Mouse (Mus musculus) urinary bladder, postnatal 14 days (tissue): ENCODE results near the gene Tbc1d1.
A peak's percentile ranks its signal among the peaks of the same experiment; 100 is the strongest.

ENCODE experiments used
- DNase-seq: peaks from one replicate; pipeline ENCODE4 v3.0.0; 2021; ENCODE audit warnings: low spot score

Gene Tbc1d1

DNA sequence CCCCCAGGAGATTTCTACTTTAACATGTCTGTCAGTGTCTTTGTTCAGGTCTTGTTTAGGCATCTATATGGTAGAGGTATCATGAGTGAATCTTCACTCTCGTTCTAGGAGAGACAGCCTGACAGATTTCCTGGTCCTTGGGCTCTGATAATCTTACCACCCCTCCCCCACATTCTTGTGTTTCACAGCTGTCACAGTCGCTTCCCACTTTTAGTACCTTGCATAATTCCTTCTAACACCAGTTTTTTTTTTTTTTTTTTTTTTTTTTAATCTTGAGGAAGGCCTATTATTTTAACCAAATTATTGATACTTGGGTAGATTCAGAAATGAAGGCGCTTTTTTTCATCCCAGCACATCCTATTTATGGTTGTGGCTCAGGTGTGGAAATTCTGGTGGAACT lies 81.6 kb downstream of the Tbc1d1 start:
- DNase-seq: no peak

DNA sequence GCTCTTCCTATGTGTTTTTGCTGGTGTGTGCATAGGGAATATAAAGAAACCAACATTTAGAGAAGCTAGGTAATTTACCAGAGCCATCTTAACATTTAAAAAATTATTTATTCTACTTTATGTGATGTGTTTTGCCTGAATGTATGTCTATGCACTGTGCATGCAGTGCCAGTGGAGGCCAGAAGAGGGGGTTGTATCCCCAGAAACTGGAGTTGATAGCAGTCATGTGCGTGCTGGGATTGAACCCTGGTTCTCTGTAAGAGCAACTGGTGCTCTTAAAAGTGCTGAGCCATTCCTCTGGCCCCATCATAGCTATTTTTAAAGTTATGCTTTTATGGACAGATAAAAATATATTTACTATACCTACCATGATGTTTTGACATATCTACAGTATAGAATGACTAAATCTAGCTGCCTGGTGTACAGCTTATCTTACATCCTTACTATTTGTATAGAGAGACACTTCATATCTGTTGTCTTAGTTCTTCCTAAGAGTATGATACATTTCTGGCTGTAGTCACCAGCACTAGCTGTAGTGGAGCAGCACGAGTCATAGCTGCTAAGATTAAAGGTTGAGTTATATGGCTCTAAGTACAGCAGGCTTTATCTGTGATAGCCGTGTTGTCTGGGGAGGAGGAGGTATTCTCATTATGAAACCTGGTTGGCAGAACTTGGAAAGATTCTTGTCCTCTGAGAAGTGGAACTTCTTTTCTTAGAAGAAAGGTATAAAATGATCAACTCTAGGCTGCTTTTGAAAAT lies 83.0 kb downstream of the Tbc1d1 start:
- DNase-seq: no peak

DNA sequence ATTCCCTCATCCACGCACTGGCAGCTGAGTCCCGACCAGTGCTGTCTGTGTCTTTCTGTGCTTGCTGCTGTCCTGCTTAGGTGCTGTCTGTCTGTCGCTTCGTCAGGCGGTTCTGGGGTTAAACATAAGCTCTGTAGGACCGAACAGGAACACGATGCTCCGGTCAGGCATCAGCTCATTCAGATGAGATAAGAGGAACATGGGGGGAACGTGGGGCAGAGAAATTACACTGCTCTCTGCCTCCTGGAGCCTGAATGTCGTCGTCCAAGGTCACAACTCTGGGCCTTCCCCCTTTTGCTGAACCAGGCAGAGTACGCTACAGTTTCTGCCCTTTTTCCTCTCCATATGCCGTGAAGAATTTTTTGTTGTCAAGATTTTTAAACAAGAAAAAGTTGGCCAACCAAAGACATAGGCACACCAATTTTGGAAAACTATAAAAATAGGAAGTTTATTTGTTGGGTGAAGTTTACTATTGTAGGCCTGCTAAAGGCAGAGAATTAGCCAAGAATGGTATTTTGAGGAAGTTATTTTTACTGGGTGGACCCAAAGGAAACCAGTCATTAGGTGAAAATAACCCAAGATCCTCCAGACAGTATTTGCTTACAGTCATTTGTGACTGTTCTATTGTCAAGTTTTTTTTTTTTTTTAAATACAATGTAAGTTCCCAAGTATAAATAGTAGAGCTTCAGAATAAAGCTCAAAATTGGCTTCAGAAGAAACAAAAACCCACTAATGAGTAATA lies 85.0 kb downstream of the Tbc1d1 start:
- no peak for DNase-seq

DNA sequence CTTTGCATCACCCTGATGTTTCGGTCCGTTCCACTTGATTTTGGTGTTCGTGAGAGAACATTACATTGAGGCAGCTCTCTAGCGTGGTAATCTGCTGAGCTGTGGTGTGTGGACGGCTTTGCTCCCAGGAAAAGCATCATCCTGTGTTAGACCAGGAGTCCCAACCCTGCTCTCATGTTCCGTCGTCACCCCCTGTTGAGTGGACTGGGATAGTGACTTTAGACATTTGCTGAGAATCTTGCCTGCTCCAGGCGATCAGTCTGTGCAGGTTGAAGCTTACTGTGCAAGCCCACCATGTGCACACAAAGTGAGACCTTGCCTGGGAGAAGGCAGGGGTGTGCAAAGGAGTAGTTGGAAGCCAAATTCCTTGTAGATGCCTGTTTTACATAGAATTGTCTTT lies 85.8 kb downstream of the Tbc1d1 start:
- no peak for DNase-seq

DNA sequence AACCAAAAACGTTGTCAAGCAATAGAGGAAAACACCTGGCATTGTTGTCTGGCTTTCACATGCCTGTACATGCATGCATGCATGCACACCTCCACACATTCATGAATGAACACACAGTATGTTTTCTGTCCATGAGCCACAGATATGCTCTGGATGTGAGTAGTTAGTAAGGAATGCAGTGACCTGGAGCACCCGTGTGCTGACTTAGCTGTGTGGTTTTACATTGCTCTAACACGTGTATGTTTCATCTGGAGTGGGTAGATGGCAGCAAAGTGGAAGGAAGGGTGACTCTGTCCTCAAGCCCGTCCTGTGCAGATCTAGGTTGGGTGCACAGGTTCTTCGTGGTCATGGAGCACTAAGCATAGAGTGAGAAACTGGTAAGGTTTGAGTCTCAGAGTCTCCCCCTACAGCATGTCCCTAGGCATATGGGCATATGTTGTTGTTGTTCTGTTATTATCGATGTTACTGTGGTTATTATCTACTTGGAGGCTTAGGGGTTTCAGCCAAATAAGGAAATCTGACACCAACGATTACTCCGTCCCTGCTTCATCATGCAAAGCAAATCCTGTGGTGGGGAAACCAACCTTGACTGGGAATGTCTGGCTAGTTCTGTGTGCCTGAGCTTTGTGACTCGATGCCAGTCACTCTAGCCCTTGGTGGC lies 86.8 kb downstream of the Tbc1d1 start:
- no peak for DNase-seq

DNA sequence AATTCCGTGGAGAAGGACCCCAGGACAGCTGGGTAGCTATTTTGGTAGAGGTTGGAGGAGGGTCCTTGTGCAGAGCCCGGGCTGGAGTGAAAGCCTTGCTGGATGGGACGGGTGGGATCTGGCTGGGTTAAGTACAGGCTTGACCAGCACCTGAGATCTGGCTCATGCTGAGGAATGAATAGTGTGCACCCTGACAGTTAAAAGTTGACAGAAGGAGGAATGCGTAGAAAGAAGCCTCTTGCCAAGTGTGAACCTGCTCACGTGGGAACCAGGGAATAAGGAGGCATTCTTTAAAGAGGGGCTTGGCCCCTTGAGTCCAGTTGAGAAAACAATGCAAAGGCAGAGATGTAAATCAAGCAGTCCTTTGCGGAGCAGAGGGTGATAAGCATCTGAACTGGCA lies 87.6 kb downstream of the Tbc1d1 start:
- DNase-seq: no peak

DNA sequence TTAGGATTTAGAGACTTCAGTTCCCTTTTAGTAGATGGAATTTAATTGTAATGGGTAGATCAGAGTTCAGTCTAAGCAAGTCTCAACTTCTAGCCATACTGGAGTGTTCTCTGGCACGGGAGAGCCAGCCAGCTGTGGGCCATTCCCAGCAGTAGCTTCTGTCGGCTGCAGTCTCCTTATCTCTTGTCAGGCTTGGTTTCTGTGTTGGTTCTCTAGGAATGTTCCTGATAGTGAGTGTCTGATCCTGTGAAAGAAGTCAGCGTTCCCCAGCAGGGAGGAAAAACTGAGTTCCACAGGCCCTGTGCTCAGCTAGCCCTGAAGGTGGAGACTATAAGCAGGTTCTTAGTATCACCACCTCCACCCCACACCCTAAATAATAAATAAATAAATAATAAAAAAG lies 88.2 kb downstream of the Tbc1d1 start:
- no peak for DNase-seq

DNA sequence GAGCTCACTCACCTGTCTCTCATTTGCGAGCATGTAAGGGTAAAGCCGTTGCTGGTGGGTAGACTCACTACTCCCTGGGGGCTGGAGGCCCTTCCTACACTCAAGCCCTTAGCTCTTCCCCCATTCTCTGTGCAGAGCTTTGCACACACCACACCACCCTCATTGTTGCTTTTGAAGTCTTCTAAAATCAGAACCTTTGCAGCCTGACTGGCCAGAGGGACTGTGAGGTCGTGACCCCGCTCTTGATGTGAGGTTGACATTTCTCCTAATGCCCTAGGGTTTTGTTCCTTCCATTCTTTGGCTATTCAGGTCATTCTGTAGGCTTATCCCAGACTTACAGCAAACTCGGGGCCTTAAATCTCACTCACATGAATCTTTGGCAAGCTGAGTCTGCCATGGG lies 88.6 kb downstream of the Tbc1d1 start:
- DNase-seq: no peak

DNA sequence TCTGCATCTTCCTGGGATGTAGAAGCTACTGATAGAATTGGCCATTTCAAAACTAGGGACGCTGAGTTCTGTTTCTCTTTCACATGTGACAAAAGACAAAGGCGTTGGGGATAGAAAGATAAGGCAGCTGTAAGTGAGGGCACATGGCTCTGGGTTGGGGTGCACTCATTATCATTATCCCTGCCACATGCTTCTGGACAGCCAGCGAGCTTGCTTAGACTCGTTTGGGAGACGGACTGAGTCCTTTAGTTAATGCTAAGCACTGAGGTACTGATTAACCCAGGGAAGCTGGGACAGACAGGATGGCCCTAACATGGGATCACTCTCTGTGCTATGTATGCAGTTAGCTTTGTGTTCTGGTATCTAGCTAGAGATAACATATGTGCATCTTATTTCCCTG lies 95.3 kb downstream of the Tbc1d1 start:
- DNase-seq: no peak

DNA sequence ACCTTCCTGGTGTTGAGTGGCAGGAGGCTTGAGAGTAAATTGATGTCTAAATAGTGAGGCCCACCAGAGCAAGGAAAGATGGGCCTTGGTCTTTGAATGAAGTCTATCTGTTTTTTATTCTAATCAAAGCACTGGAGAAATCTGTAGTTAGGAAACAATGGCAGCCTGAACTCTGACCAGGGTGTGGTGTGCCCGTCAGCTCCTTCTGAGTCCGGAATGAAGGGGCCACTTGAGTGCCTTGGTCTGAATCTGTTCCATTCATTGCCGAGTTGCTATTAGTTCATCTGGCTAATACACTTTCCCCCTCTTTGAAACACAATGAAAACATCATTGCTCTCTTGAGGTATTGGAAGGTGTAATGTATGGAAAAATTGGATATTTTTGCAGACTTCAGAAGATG lies 98.2 kb downstream of the Tbc1d1 start:
- no peak for DNase-seq

DNA sequence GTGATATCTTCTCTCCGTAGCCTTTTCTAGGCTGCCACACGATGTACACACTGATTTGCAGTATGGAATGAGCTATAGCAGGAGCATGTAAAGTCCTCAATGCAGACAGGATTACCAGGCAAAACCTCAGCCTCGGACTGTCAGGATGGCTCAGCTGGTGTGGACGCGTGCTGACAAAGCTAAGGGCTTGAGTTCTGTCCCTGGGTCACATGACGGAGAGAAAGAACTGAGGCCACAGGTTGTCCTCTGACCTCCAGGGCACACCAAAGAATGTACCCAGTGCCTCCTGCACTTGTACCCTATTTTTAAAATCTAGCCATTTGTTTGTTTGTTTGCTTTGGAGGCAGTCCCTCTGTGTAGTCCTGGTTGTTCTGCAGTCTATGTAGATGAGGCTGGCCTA lies 98.9 kb downstream of the Tbc1d1 start:
- no peak for DNase-seq

DNA sequence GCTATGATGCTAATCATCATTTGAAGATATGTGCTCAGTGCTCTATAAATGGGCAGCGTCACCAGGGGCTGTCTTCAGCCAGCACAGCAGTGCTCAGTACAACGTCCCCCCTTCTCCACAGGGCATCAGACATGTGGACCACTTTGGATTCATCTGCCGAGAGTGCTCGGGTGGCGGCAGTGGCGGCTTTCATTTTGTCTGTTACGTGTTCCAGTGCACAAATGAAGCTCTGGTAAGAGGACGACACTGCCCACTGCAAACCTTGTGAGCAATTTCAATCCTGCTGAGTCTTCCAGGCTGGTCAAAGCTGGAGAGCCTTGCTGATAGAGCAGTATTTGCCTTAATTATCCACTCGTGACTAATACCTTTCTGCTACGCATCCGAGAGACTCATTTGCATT lies 107.2 kb downstream of the Tbc1d1 start:
- DNase-seq: no peak

DNA sequence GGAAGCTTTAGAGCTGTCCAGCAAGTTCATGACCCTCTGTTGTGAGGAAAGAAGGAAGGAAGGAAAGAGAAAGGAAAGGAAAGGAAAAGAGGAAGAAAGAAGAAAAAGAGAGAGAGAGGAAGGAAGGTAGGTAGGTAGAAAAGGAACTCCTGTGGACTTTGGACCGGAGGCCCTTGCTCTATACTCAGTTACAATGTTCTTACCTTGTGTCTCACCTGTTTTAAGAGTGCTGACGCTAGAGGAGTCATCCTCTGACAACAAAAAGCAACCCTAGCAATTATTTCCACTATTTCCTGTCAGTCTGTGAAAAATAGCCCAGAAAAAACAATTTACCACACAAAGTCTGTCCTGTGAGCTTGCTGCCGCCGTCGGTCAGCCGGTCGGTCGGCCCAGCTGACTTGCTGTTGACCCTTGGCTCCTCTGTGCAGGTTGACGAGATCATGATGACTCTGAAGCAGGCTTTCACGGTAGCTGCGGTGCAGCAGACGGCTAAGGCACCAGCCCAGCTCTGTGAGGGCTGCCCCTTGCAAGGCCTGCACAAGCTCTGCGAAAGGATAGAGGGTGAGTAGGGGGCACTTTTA lies 107.9 kb downstream of the Tbc1d1 start:
- DNase-seq: no peak

DNA sequence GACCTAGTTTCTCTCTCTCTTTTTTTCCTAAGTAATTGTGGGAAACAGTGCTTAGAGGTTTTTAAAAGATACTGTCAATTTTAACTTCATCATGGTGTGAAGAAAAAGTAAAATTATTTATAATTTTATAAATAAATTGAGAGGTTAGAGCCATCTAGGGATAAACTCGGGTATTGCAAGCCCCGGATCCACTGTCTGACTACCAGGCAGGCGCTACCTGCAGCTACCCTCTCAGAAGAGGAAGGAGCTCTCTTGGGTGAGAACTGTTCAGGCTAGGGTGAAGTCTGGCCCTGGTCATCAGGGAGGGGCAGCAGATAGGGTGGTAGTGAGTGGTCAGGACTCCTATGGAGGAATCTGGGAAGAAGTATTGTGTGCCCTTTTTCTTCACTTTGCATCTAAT lies 109.0 kb downstream of the Tbc1d1 start:
- DNase-seq: peak; percentile 56

DNA sequence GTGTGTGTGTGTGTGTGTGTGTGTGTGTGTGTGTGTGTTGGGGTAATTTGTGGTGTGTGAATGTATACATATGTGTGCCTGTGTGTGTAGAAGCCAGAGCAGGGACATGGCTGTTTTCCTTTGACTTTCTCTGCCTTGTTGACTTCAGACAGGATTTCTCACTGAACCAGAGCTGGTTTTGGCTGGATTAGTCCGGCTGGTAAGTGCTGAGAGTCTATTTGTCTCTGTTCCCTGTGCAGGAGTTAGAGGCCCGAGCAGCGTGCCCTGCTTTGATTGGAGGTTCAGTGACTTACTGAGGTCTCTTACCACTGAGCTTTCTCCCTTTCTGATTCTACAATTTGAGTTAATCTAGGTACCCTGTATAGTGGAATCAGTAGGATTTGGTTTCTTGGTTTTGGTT lies 109.8 kb downstream of the Tbc1d1 start:
- DNase-seq: no peak

DNA sequence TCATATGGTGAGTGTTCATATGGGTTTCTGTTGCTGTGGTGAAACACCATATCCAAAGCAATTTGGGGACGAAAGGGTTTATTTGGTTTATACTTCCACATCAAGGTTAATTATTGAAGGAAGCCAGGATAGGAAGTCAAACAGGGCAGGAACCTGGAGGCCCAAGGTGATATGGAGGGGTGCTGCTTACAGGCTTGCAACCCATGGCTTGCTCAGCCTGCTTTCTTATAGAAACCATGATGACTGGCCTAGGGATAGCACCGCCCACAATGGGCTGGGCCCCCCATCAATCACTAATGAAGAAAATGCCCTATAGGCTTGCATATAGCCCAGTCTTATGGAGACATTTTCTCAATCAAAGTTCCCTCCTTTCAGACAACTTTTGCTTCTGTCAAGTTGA lies 110.4 kb downstream of the Tbc1d1 start:
- no peak for DNase-seq

DNA sequence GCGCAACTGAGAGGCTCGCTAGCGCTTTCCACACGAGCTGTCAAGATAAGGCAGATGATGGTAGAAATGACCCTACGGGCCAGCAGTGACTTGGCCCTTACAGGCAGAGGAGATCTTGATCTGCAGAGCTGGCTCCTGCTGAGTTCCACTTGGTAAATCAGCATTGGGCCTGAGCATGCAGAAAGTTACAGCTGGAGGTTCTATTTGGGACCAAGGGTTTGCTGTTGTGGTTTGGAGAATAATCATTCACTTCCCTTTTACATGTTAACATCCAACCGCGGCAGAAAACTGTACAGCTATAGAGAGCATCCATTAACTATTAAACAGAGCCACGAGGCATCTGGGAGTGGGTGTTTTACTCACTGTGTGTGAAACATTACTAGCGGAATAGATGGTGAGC lies 111.2 kb downstream of the Tbc1d1 start:
- no peak for DNase-seq

DNA sequence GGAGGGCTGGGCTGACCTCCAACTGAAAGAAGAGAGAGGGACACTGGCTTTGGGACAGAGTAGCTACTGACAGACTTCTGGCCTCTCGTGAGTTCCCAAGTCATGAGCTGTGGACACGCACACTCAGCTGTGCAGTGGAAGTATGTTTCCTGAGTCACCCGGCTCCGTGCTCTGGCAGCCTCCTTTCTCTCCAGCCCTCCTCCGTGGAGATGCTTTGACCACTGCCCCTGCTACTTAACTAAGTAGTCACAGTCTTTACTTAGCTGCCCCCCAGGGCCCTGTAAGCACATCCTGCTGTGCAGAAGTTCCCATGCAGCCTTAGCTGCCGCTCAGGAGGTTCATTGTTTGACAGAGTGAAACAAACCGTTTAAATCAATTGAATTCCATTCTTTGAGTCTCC lies 113.6 kb downstream of the Tbc1d1 start:
- DNase-seq: no peak

DNA sequence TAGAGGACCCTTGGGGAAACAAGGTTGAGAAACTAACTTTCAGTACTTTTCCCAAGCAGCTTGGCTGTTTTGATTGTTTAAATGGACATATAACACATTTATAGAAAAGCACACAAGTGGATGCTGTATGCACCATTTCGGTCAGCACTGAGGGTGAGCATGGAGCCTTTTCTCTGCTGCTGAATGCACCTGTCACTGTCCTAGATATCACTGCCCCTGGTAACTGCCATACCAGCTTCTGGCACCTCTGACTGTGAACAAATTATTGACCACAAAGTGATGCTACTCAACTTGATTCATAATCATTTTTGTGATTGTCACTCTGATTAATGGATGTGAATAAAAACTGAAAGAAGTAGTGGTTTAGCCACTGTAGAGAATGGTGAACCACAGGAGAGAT lies 117.4 kb downstream of the Tbc1d1 start:
- DNase-seq: no peak

DNA sequence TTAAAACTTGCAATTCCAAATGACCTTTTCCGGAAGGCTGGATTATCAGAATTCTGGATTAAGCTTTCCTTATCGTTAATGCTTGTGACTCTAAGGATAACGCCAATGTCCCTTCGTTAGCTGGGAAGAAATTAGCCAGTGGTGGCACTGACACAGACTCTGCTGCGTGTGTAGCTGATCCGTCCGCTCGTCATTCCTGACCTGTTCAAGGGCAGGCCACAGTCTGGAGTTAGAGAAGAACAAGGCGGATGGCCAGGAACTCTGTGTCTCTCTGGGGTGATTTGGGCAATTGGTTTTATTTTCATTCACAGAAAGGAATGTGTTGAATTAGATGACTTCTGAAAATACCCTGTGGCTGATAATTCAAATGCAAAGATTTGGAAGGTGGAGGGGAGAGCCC lies 118.2 kb downstream of the Tbc1d1 start:
- no peak for DNase-seq

DNA sequence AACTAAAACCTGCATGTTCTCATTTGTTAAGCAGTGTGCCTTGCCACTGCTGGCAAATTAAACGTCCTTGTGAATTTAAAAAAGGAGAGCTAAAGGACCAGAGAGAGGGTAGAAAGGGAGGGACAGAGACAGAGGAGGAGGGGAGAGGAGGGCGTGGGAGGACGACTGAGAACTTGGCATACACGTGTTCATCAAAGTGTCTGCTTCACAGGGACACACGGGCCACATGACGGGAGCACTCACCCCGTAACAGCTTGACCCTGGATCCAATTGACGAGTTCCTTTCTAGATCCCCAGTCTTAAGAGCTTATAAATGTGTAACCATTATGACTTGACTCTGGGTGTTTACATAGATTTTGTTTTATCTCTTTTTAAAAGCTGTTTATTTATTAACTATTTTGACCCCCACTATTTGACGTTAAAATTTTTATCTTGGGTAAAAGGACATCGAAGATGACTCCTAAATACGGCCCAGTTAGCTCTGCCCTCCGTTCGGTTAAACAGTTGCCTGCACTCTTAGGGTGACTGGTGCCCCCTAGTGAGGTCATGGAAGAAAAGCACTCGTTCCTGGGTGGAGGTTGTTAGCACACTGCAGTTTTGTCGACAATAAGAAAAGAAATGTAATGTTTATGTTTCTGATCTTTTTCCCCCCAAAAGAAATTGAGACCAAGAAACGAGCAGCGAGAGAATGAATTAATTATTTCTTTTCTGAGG lies 118.8 kb downstream of the Tbc1d1 start:
- peak; percentile 58 for DNase-seq

DNA sequence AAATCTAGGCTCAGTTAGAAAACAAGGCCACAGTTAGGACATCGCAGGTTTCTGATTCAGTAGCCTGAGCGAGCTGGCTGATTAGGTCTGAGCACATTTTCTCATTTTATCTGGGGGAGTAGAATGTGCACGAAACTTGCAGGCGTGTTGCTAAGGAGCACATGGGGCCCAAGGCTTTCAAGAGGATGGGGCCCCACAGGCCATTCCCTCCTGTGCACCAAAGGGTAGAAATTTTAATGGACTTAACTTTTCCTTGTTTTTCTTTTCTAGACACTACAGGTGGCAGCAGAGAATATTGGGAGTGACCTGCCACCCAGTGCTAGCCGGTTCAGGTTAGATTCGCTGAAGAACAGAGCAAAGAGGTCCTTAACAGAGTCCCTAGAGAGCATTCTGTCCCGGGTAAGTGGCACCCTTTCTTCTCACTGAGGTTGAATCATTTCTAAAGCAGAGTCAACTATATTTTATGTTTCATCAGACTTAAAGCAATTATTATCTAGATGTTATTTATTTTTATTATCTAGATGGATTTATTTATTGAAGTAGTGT lies 121.6 kb downstream of the Tbc1d1 start:
- DNase-seq: no peak
